Mouse (Mus musculus) liver, embryonic 15.5 days (tissue): Measurements from ENCODE around the gene Aes. TPM values are rescaled to one million over a fixed set of nuclear protein-coding genes. Genes with fewer than 3 reads are reported as not detected.

Source experiments
- ATAC-seq: fragments of 200-750 bp; cut with Nextera tagmentation; 2 replicates; pipeline ENCODE4 v1.8.0; 2017; ENCODE audit warnings: moderate number of reproducible peaks, mild to moderate bottlenecking, moderate library complexity; ENCODE audit not compliant: insufficient read depth
- H3K27ac ChIP-seq: fragments of 300-500 bp; sonication (generic); replicated peaks from 2 replicates; pipeline ENCODE4 v1.5.1; 2015; ENCODE audit warnings: mild to moderate bottlenecking, inconsistent platforms
- H3K27me3 ChIP-seq: fragments of 300-500 bp; sonication (generic); 2 replicates; pipeline ENCODE4 v1.6.1; 2015; ENCODE audit warnings: mild to moderate bottlenecking, inconsistent platforms
- H3K36me3 ChIP-seq: fragments of 300-500 bp; sonication (generic); replicated peaks from 2 replicates; pipeline ENCODE4 v1.6.1; 2015; ENCODE audit warnings: moderate library complexity, mild to moderate bottlenecking, inconsistent platforms
- H3K4me1 ChIP-seq: fragments of 300-500 bp; sonication (generic); replicated peaks from 2 replicates; pipeline ENCODE4 v1.6.1; 2015; ENCODE audit warnings: inconsistent platforms
- H3K4me2 ChIP-seq: fragments of 300-500 bp; sonication (generic); 2 replicates; pipeline ENCODE4 v1.6.1; 2015; ENCODE audit warnings: moderate library complexity, mild to moderate bottlenecking, inconsistent platforms
- H3K4me3 ChIP-seq: fragments of 300-500 bp; sonication (generic); replicated peaks from 2 replicates; pipeline ENCODE4 v1.5.1; 2015; ENCODE audit warnings: mild to moderate bottlenecking, inconsistent platforms
- H3K9ac ChIP-seq: fragments of 300-500 bp; sonication (generic); 2 replicates; pipeline ENCODE4 v1.6.1; 2015; ENCODE audit warnings: moderate library complexity, mild to moderate bottlenecking, inconsistent platforms
- H3K9me3 ChIP-seq: fragments of 300-500 bp; sonication (generic); replicated peaks from 2 replicates; pipeline ENCODE4 v1.6.1; 2016; ENCODE audit warnings: inconsistent platforms
- WGBS: fragments of 180-500 bp; shearing (Covaris S2); methylation state at CpG from one replicate; pipeline ENCODE4 v1.1.7; 2015; ENCODE audit warnings: mixed read lengths; ENCODE audit not compliant: insufficient replicate concordance; 5-methylcytosine and 5-hydroxymethylcytosine counted together
- polyA plus RNA-seq: library from polyadenylated mRNA; unstranded; fragments of >200 nt; fragmentation: Nextera tagmentation; extraction: Ambion mirVana; gene quantifications from 2 replicates; pipeline ENCODE4 v1.2.1, GENCODE M21; 2015

Aes gene
- polyA plus RNA-seq, 1 experiment from 2014 or later: 243 TPM

- under 1% methylated on average over 93 of the region's 93 CpGs for WGBS
- Histone ChIP-seq H3K36me3 (peaks cover 4% of the 10 kb centered on the region; the same call in 1 of the 2 replicates), H3K9me3 (no peaks in the 10 kb centered on the region), H3K27ac (peak overlapping the region; percentile 94), H3K4me1 (peaks cover 71% of the 10 kb centered on the region), H3K4me3 (peak overlapping the region; percentile 84), H3K4me2 (peak overlapping the region; percentile 95), H3K9ac (peak overlapping the region; percentile 88), H3K27me3 (no peaks in the 10 kb centered on the region)
- ATAC-seq: peak; percentile 9; the same call in 1 of the 2 replicates
These were observed 14.8 kb upstream of the Aes start for GRCm38 (mm10) chr10:81544296-81545160.

GRCm38 (mm10) chr10:81545161-81545747, 14.0 kb upstream of the Aes start, which contains the start of gene Gna11:
TSS of gene Gna11 (minus strand) at chr10:81545190.
- Histone ChIP-seq H3K4me3 (peak within 1 kb of the TSS; percentile 84), H3K9ac (peak within 1 kb of the TSS; percentile 88), H3K27ac (peak within 1 kb of the TSS; percentile 94), H3K4me2 (peak within 1 kb of the TSS; percentile 95), H3K4me1 (peaks cover 71% of the 10 kb centered on the region), H3K36me3 (0 out of 2 replicates have a peak, but pooled peaks cover 4% of the 10 kb centered on the region), H3K9me3 (no peaks in the 10 kb centered on the region), H3K27me3 (no peaks in the 10 kb centered on the region)
- peak; percentile 87 for ATAC-seq
- WGBS: 1% methylated on average over 56 of the region's 59 CpGs

- Histone ChIP-seq H3K9me3 (no peaks in the 10 kb centered on the region), H3K9ac (peak overlapping the region; percentile 27; the same call in 1 of the 2 replicates), H3K27ac (peak overlapping the region; percentile 94), H3K4me1 (peaks cover 73% of the 10 kb centered on the region), H3K4me2 (peak overlapping the region; percentile 95), H3K4me3 (no peak overlapping the region), H3K27me3 (no peaks in the 10 kb centered on the region), H3K36me3 (no peaks in the 10 kb centered on the region)
- peak; percentile 11 for ATAC-seq
- 14% methylated on average over 5 of the region's 5 CpGs for WGBS
These were observed 13.0 kb upstream of the Aes start for GRCm38 (mm10) chr10:81546332-81546731.

GRCm38 (mm10) chr10:81546788-81547571, 12.3 kb upstream of the Aes start:
- 0 out of 2 replicates have a peak overlapping the region, but pooled peaks have one; percentile 27 for H3K9ac ChIP-seq
- H3K9me3 ChIP-seq: no peaks in the 10 kb centered on the region
- H3K27me3 ChIP-seq: no peaks in the 10 kb centered on the region
- no peak for ATAC-seq
- 82% methylated on average over 13 of the region's 13 CpGs for WGBS
- no peaks in the 10 kb centered on the region for H3K36me3 ChIP-seq
- H3K4me1 ChIP-seq: peaks cover 73% of the 10 kb centered on the region
- H3K4me2 ChIP-seq: peak overlapping the region; percentile 95; the same call in 1 of the 2 replicates
- H3K27ac ChIP-seq: peak overlapping the region; percentile 94
- no peak overlapping the region for H3K4me3 ChIP-seq

GRCm38 (mm10) chr10:81548944-81549343, 10.3 kb upstream of the Aes start:
- peaks cover 59% of the 10 kb centered on the region for H3K4me1 ChIP-seq
- H3K9ac ChIP-seq: no peak overlapping the region
- no peak overlapping the region for H3K4me3 ChIP-seq
- H3K27me3 ChIP-seq: no peaks in the 10 kb centered on the region
- no peaks in the 10 kb centered on the region for H3K9me3 ChIP-seq
- H3K36me3 ChIP-seq: no peaks in the 10 kb centered on the region
- H3K4me2 ChIP-seq: no peak overlapping the region
- no peak for ATAC-seq
- no peak overlapping the region for H3K27ac ChIP-seq
- WGBS: 64% methylated on average over 5 of the region's 5 CpGs

GRCm38 (mm10) chr10:81550257-81550656, 9.0 kb upstream of the Aes start:
- no peak overlapping the region for H3K9ac ChIP-seq
- H3K4me2 ChIP-seq: no peak overlapping the region
- ATAC-seq: no peak
- no peak overlapping the region for H3K27ac ChIP-seq
- peaks cover 52% of the 10 kb centered on the region for H3K4me1 ChIP-seq
- no peaks in the 10 kb centered on the region for H3K36me3 ChIP-seq
- WGBS: 6% methylated on average over 7 of the region's 7 CpGs
- H3K9me3 ChIP-seq: no peaks in the 10 kb centered on the region
- no peak overlapping the region for H3K4me3 ChIP-seq
- H3K27me3 ChIP-seq: no peaks in the 10 kb centered on the region

GRCm38 (mm10) chr10:81551597-81552102, 7.6 kb upstream of the Aes start:
- 2% methylated on average over 12 of the region's 12 CpGs for WGBS
- no peaks in the 10 kb centered on the region for H3K9me3 ChIP-seq
- H3K9ac ChIP-seq: no peak overlapping the region
- H3K4me3 ChIP-seq: no peak overlapping the region
- H3K4me2 ChIP-seq: peak overlapping the region; percentile 29
- no peaks in the 10 kb centered on the region for H3K27me3 ChIP-seq
- ATAC-seq: peak; percentile 56
- H3K4me1 ChIP-seq: peaks cover 38% of the 10 kb centered on the region
- no peaks in the 10 kb centered on the region for H3K36me3 ChIP-seq
- H3K27ac ChIP-seq: peak overlapping the region; percentile 41

GRCm38 (mm10) chr10:81553232-81553631, 6.1 kb upstream of the Aes start:
- 81% methylated on average over 5 of the region's 5 CpGs for WGBS
- H3K4me3 ChIP-seq: no peak overlapping the region
- H3K4me2 ChIP-seq: no peak overlapping the region
- ATAC-seq: no peak
- peaks cover 30% of the 10 kb centered on the region for H3K4me1 ChIP-seq
- H3K36me3 ChIP-seq: no peaks in the 10 kb centered on the region
- no peaks in the 10 kb centered on the region for H3K9me3 ChIP-seq
- no peak overlapping the region for H3K27ac ChIP-seq
- no peaks in the 10 kb centered on the region for H3K27me3 ChIP-seq
- H3K9ac ChIP-seq: no peak overlapping the region

GRCm38 (mm10) chr10:81553807-81554755, 5.2 kb upstream of the Aes start:
- H3K27me3 ChIP-seq: no peaks in the 10 kb centered on the region
- H3K9me3 ChIP-seq: no peaks in the 10 kb centered on the region
- no peak for ATAC-seq
- H3K36me3 ChIP-seq: no peaks in the 10 kb centered on the region
- no peak overlapping the region for H3K4me2 ChIP-seq
- no peak overlapping the region for H3K9ac ChIP-seq
- peaks cover 31% of the 10 kb centered on the region for H3K4me1 ChIP-seq
- H3K4me3 ChIP-seq: no peak overlapping the region
- H3K27ac ChIP-seq: no peak overlapping the region
- 68% methylated on average over 6 of the region's 6 CpGs for WGBS

GRCm38 (mm10) chr10:81556282-81556681, 3.0 kb upstream of the Aes start:
- no peaks in the 10 kb centered on the region; the same call in 1 of the 2 replicates for H3K36me3 ChIP-seq
- no peak overlapping the region for H3K9ac ChIP-seq
- no peaks in the 10 kb centered on the region for H3K27me3 ChIP-seq
- no peak overlapping the region for H3K27ac ChIP-seq
- ATAC-seq: no peak
- H3K4me3 ChIP-seq: no peak overlapping the region
- H3K4me2 ChIP-seq: no peak overlapping the region
- peaks cover 41% of the 10 kb centered on the region for H3K4me1 ChIP-seq
- WGBS: 61% methylated on average over 3 of the region's 3 CpGs
- H3K9me3 ChIP-seq: no peaks in the 10 kb centered on the region
